Mouse (Mus musculus) heart, embryonic 12.5 days (tissue): ENCODE results near the gene Gna13. TPM values are rescaled to one million over a fixed set of nuclear protein-coding genes. Genes with fewer than 3 reads are reported as not detected.

Source experiments
- ATAC-seq: fragments of 200-750 bp; cut with Nextera tagmentation; 2 replicates; pipeline ENCODE4 v1.8.0; 2017; ENCODE audit warnings: moderate TSS enrichment, moderate library complexity; ENCODE audit not compliant: insufficient number of reproducible peaks, low FRiP score
- H3K27ac ChIP-seq: fragments of 300-500 bp; sonication (generic); 2 replicates; pipeline ENCODE4 v1.5.1; 2016; ENCODE audit warnings: mild to moderate bottlenecking, moderate library complexity; ENCODE audit not compliant: poor library complexity, severe bottlenecking
- H3K27me3 ChIP-seq: fragments of 300-500 bp; sonication (generic); replicated peaks from 2 replicates; pipeline ENCODE4 v1.6.1; 2016; ENCODE audit warnings: mild to moderate bottlenecking, moderate library complexity
- H3K36me3 ChIP-seq: fragments of 300-500 bp; sonication (generic); 2 replicates; pipeline ENCODE4 v1.6.1; 2016; ENCODE audit warnings: mild to moderate bottlenecking, moderate library complexity
- H3K4me1 ChIP-seq: fragments of 300-500 bp; sonication (generic); replicated peaks from 2 replicates; pipeline ENCODE4 v1.6.1; 2016; ENCODE audit warnings: mild to moderate bottlenecking
- H3K4me2 ChIP-seq: fragments of 300-500 bp; sonication (generic); 2 replicates; pipeline ENCODE4 v1.6.1; 2016; ENCODE audit warnings: mild to moderate bottlenecking, moderate library complexity
- H3K4me3 ChIP-seq: fragments of 300-500 bp; sonication (generic); 2 replicates; pipeline ENCODE4 v1.5.1; 2016; ENCODE audit warnings: mild to moderate bottlenecking
- H3K9ac ChIP-seq: fragments of 300-500 bp; sonication (generic); 2 replicates; pipeline ENCODE4 v1.6.1; 2016; ENCODE audit warnings: mild to moderate bottlenecking, moderate library complexity
- H3K9me3 ChIP-seq: fragments of 300-500 bp; sonication (generic); replicated peaks from 2 replicates; pipeline ENCODE4 v1.6.1; 2016; ENCODE audit warnings: mild to moderate bottlenecking, moderate library complexity
- WGBS: fragments of 180-500 bp; shearing (Covaris S2); methylation state at CpG from one replicate; pipeline ENCODE4 v1.1.7; 2016; 5-methylcytosine and 5-hydroxymethylcytosine counted together
- polyA plus RNA-seq: library from polyadenylated mRNA; unstranded; fragments of >200 nt; fragmentation: Nextera tagmentation; extraction: Ambion mirVana; gene quantifications from 2 replicates; pipeline ENCODE4 v1.2.1, GENCODE M21; 2016

The Gna13 gene
- polyA plus RNA-seq, 1 experiment from 2014 or later: 21.6 TPM

- Histone ChIP-seq H3K4me2 (peak overlapping the region; percentile 72), H3K9me3 (peaks cover 4% of the 10 kb centered on the region; the same call in 1 of the 2 replicates), H3K4me1 (peaks cover 15% of the 10 kb centered on the region), H3K27me3 (no peaks in the 10 kb centered on the region), H3K36me3 (peaks cover 29% of the 10 kb centered on the region), H3K9ac (peak overlapping the region; percentile 74), H3K4me3 (peak overlapping the region; percentile 68), H3K27ac (peak overlapping the region; percentile 88)
- WGBS: under 1% methylated on average over 11 of the region's 11 CpGs
- ATAC-seq: no peak; the same call in 1 of the 2 replicates
Measured at GRCm38 (mm10) chr11:109426272-109426586, 63.6 kb downstream of the Gna13 start.

- no peaks in the 10 kb centered on the region for H3K9me3 ChIP-seq
- 97% methylated on average over 5 of the region's 5 CpGs for WGBS
- no peak overlapping the region; the same call in 1 of the 2 replicates for H3K4me2 ChIP-seq
- H3K27me3 ChIP-seq: no peaks in the 10 kb centered on the region
- no peak overlapping the region for H3K9ac ChIP-seq
- H3K27ac ChIP-seq: no peak overlapping the region
- peaks cover 23% of the 10 kb centered on the region for H3K4me1 ChIP-seq
- H3K4me3 ChIP-seq: no peak overlapping the region
- ATAC-seq: no peak
- peaks cover 31% of the 10 kb centered on the region for H3K36me3 ChIP-seq
Measured at GRCm38 (mm10) chr11:109427353-109427752, 64.7 kb downstream of the Gna13 start.

GRCm38 (mm10) chr11:109434233-109434798, 71.7 kb downstream of the Gna13 start:
- no peak overlapping the region for H3K27ac ChIP-seq
- peaks cover 13% of the 10 kb centered on the region for H3K4me1 ChIP-seq
- H3K36me3 ChIP-seq: peaks cover 73% of the 10 kb centered on the region
- H3K9me3 ChIP-seq: no peaks in the 10 kb centered on the region
- no peak overlapping the region for H3K4me3 ChIP-seq
- H3K4me2 ChIP-seq: no peak overlapping the region
- H3K27me3 ChIP-seq: no peaks in the 10 kb centered on the region
- 88% methylated on average over 16 of the region's 16 CpGs for WGBS
- ATAC-seq: no peak
- H3K9ac ChIP-seq: no peak overlapping the region

- WGBS: 54% methylated on average over 7 of the region's 8 CpGs
- no peaks in the 10 kb centered on the region for H3K27me3 ChIP-seq
- peaks cover 18% of the 10 kb centered on the region for H3K4me1 ChIP-seq
- no peak overlapping the region for H3K9ac ChIP-seq
- H3K4me3 ChIP-seq: no peak overlapping the region
- H3K27ac ChIP-seq: no peak overlapping the region
- ATAC-seq: no peak
- H3K9me3 ChIP-seq: no peaks in the 10 kb centered on the region
- peaks cover 51% of the 10 kb centered on the region for H3K36me3 ChIP-seq
- no peak overlapping the region for H3K4me2 ChIP-seq
Measured at GRCm38 (mm10) chr11:109436889-109437288, 74.3 kb downstream of the Gna13 start.

DNA sequence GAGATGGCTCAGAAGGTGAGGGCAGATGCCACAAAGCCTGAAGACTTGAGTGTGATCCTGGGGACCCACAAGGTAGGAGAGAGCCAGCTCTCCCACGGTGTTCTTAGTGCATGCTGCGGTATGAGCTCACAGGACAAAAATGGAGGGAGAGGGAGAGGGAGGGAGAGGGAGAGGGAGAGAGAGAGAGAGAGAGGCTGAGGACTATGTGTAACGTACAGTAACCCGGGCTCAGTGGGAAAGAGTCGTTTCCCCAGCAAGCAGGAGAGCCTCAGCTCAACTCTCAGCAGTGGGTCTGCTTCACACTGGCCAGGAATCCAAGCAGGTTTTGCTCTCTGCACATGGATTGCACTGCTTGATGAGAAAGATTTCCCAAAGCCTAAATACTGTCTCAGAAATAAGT, 76.6 kb downstream of the Gna13 start:
- H3K27me3 ChIP-seq: no peaks in the 10 kb centered on the region
- 15% methylated on average over 5 of the region's 5 CpGs for WGBS
- no peak for ATAC-seq
- peak overlapping the region; percentile 73 for H3K9ac ChIP-seq
- H3K27ac ChIP-seq: 0 out of 2 replicates have a peak overlapping the region, but pooled peaks have one; percentile 42
- H3K36me3 ChIP-seq: peaks cover 41% of the 10 kb centered on the region
- no peaks in the 10 kb centered on the region for H3K9me3 ChIP-seq
- H3K4me2 ChIP-seq: peak overlapping the region; percentile 81
- 0 out of 2 replicates have a peak overlapping the region, but pooled peaks have one; percentile 59 for H3K4me3 ChIP-seq
- peaks cover 15% of the 10 kb centered on the region for H3K4me1 ChIP-seq

- WGBS: under 1% methylated on average over 32 of the region's 32 CpGs
- Histone ChIP-seq H3K27ac (peak overlapping the region; percentile 42), H3K4me1 (peaks cover 16% of the 10 kb centered on the region), H3K9ac (peak overlapping the region; percentile 73), H3K4me3 (peak overlapping the region; percentile 59), H3K9me3 (no peaks in the 10 kb centered on the region), H3K4me2 (peak overlapping the region; percentile 81), H3K27me3 (no peaks in the 10 kb centered on the region), H3K36me3 (peaks cover 34% of the 10 kb centered on the region)
- ATAC-seq: peak; percentile 76
Measured at GRCm38 (mm10) chr11:109439829-109440340, 77.3 kb downstream of the Gna13 start.

GRCm38 (mm10) chr11:109440641-109441040, 78.0 kb downstream of the Gna13 start:
- Histone ChIP-seq H3K9ac (peak overlapping the region; percentile 73; the same call in 1 of the 2 replicates), H3K36me3 (peaks cover 26% of the 10 kb centered on the region), H3K4me1 (peaks cover 22% of the 10 kb centered on the region), H3K4me2 (peak overlapping the region; percentile 81), H3K27ac (no peak overlapping the region), H3K9me3 (no peaks in the 10 kb centered on the region), H3K4me3 (peak overlapping the region; percentile 59), H3K27me3 (no peaks in the 10 kb centered on the region)
- WGBS: 53% methylated on average over 4 of the region's 4 CpGs
- no peak for ATAC-seq

DNA sequence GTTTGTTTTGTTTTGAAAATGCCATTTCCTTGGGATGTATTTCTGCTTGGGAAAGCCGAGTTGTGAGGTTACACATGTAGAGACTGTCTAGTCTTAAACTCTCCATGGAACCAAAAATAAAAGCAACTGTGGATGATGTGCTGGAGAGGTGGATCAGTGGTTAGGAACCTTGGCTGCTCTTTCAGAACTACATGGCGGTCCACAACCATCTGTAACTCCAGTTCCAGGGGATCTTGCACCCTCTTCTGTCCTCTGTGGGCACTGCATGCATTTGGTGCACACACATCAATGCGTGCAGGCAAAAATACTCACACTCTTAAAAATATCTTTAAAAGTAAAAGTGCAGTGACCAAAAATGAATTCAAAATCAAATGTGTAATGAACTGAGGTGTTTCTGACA, 78.5 kb downstream of the Gna13 start:
- Histone ChIP-seq H3K4me1 (peaks cover 22% of the 10 kb centered on the region), H3K4me3 (no peak overlapping the region), H3K9me3 (no peaks in the 10 kb centered on the region), H3K9ac (no peak overlapping the region), H3K27me3 (no peaks in the 10 kb centered on the region), H3K36me3 (peaks cover 22% of the 10 kb centered on the region), H3K4me2 (no peak overlapping the region), H3K27ac (no peak overlapping the region)
- 61% methylated on average over 3 of the region's 3 CpGs for WGBS
- no peak for ATAC-seq

DNA sequence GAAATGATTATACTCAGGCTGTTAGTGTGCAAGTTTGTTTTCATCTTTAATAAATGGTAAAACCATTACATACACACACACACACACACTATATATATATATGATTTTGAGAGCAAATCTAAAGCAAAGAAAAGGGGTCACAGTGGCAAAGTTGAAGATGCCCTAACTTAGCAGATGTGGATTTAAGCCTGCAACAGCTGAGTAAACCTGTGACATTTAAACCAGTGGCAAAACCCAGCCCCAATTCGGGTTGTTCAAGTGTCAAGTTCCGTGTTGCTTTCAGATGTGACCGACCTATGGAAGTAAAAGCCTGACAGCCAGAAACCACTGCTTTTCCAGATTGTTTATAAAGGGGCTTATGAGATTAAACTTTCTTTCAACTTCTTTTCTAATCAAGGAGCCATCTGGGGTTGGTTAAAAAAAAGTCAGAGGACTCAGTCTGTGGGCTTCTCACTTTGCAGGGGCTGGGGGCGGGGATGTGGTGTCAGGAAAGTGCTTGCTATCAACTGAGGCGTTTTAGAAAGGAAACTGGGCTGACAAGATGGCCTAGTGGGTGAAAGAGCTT, 79.6 kb downstream of the Gna13 start:
- Histone ChIP-seq H3K9ac (no peak overlapping the region), H3K4me3 (no peak overlapping the region), H3K27ac (no peak overlapping the region), H3K4me2 (no peak overlapping the region), H3K9me3 (no peaks in the 10 kb centered on the region), H3K27me3 (no peaks in the 10 kb centered on the region), H3K4me1 (peaks cover 22% of the 10 kb centered on the region), H3K36me3 (peaks cover 11% of the 10 kb centered on the region; the same call in 1 of the 2 replicates)
- WGBS: 39% methylated on average over 5 of the region's 5 CpGs
- ATAC-seq: no peak

GRCm38 (mm10) chr11:109443468-109444263, 81.0 kb downstream of the Gna13 start:
- peaks cover 22% of the 10 kb centered on the region for H3K4me1 ChIP-seq
- 87% methylated on average over 8 of the region's 8 CpGs for WGBS
- H3K27me3 ChIP-seq: no peaks in the 10 kb centered on the region
- no peak overlapping the region for H3K4me3 ChIP-seq
- no peak for ATAC-seq
- H3K27ac ChIP-seq: no peak overlapping the region
- no peaks in the 10 kb centered on the region for H3K9me3 ChIP-seq
- no peaks in the 10 kb centered on the region for H3K36me3 ChIP-seq
- H3K4me2 ChIP-seq: no peak overlapping the region
- no peak overlapping the region for H3K9ac ChIP-seq

- Histone ChIP-seq H3K9ac (no peak overlapping the region), H3K4me1 (peaks cover 16% of the 10 kb centered on the region), H3K4me2 (no peak overlapping the region), H3K4me3 (no peak overlapping the region), H3K27me3 (no peaks in the 10 kb centered on the region), H3K27ac (no peak overlapping the region), H3K9me3 (no peaks in the 10 kb centered on the region), H3K36me3 (no peaks in the 10 kb centered on the region; the same call in 1 of the 2 replicates)
- ATAC-seq: no peak
- 60% methylated on average over 7 of the region's 7 CpGs for WGBS
Measured at GRCm38 (mm10) chr11:109444600-109444999, 82.0 kb downstream of the Gna13 start.
